Mouse (Mus musculus) cortical plate, adult 2 months (tissue): ENCODE measurements around the gene Snx14.

Source experiments
- CTCF ChIP-seq: fragments of 200-500 bp; IDR thresholded peaks from 2 replicates; pipeline ENCODE4 v1.5.1; 2011; ENCODE audit warnings: mild to moderate bottlenecking, control low read depth, low read length; ENCODE audit not compliant: insufficient read depth; ENCODE audit errors: extremely low read depth
- POLR2A ChIP-seq: fragments of 200-500 bp; IDR thresholded peaks from 2 replicates; pipeline ENCODE4 v1.6.1; 2011; ENCODE audit warnings: mild to moderate bottlenecking, low read length, control low read depth; ENCODE audit not compliant: insufficient read depth; ENCODE audit errors: extremely low read depth

GRCm38 (mm10) chr9:88326930-88327901 is 111.5 kb downstream of the Snx14 start, which contains the start of gene Nt5e:
- TF ChIP-seq CTCF: no peak
- TF ChIP-seq POLR2A: no peak
